16 mouse cellular contexts compared by ENCODE assay signal in genomic region chr11:112256326-112256725, GRCm38 (mm10).
"Had no signal": no experiment of that assay in that cellular context is flagged by ENCODE, and none has a peak within 500 bp of the region (broad histone marks: within the 10 kb centered on the region; RNA-seq: fewer than 3 reads in every experiment).

No protein-coding gene starts in this region.

- DNase-seq: heart, postnatal 10 days; heart, postnatal 14 days; heart, postnatal 36 days; heart, postnatal 4 days; kidney, adult 11 months; kidney, adult 18-20 months; kidney, adult 2 months; kidney, adult 8-10 months; kidney, adult 9 months; kidney, postnatal 10 days; kidney, postnatal 14 days; kidney, postnatal 25 days; kidney, postnatal 36 days; kidney, postnatal 4 days; layer of hippocampus, adult 9-11 months; layer of hippocampus, postnatal 36 days had no signal
